22 mouse cellular contexts compared by ENCODE assay signal in the genomic region with DNA sequence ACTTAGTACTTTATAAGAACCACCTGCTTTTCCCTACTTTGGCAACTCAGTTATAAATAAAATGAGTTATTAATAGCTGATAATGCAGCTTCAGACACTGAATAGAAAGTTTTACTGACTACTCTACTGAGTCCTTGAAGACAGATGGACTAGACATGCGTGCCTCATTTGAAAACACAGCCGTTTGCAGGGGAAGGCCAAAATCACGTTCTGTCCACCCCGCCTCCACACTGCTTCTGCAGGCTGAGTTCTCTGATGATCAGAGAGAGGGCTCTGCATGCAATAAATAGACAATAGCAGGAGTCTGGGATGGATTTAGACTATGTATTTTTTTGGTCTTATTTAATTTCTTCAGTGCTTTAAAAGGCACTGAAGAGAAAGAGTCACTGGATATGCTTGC. TPM values are rescaled to one million over a fixed set of nuclear protein-coding genes. Genes with fewer than 3 reads are reported as not detected.
DNase-seq lines count a peak whose midpoint lies in the region.
"Had no signal": no experiment of that assay in that cellular context is flagged by ENCODE, and none has a peak within 500 bp of the region (broad histone marks: within the 10 kb centered on the region; RNA-seq: fewer than 3 reads in every experiment).

No protein-coding gene starts in this region.

- peak; percentile 7 for DNase-seq in kidney, postnatal 10 days
- DNase-seq in kidney, postnatal 25 days: no peak
- DNase-seq in right cerebral cortex, adult 18-20 months: peak; percentile 17
- DNase-seq in right cerebral cortex, postnatal 25 days: no peak
- DNase-seq in layer of hippocampus, postnatal 10 days (ENCODE audit: low spot score in 2 of 2): peak; percentile 30 to 37
- DNase-seq in right cerebral cortex, postnatal 4 days: peak; percentile 3
- no peak for DNase-seq in adrenal gland, adult 2 months
- no peak for DNase-seq in adrenal gland, postnatal 4 days (ENCODE audit: low spot score in 2 of 2)
- DNase-seq: adrenal gland, postnatal 36 days; B cell, adult 2 months; cerebellum, adult 9-10 months; cerebellum, postnatal 36 days; gastrocnemius, postnatal 25 days; heart, adult 18-20 months; kidney, adult 18-20 months; liver, embryonic 13.5 days; lung, adult 2 months; lung, postnatal 10 days had no signal

RNA-seq across cellular contexts. Expression of a gene that starts 20.8 kb away (rescaled TPM):
- total RNA-seq in layer of hippocampus, postnatal 10 days (2021): 10 to 100 TPM; 95.5 to 99.9 TPM
- 1 to 10 TPM; 3.2 to 3.6 TPM for total RNA-seq in adrenal gland, adult 2 months (2021)
- polyA plus RNA-seq in adrenal gland, adult 2 months (2012; rRNA removed): 0.29 TPM in 1 of 2 replicates, not detected in the other
- total RNA-seq in adrenal gland, postnatal 4 days (2021): 1 to 10 TPM; 2.6 to 4.0 TPM
- total RNA-seq: heart, adult 18-20 months; hematopoietic stem cell, adult 5-6 weeks; megakaryocyte-erythroid progenitor cell, adult 5-6 weeks had no signal
- polyA plus RNA-seq: lung, adult 2 months; macrophage; spleen, adult 2 months had no signal

Comparison
In these comparisons a context has a peak if more than half of its experiments do, and no peak if none do; other contexts are left out.
1. DNase-seq: peak in kidney, postnatal 10 days (single experiment), right cerebral cortex, adult 18-20 months (single experiment), layer of hippocampus, postnatal 10 days (2 of 2) and right cerebral cortex, postnatal 4 days (single experiment); none in kidney, postnatal 25 days (0 of 2), right cerebral cortex, postnatal 25 days (single experiment), adrenal gland, adult 2 months (single experiment) and adrenal gland, postnatal 4 days (0 of 2).
2. RNA of a gene that starts 20.8 kb away (total RNA-seq): 95.5 to 99.9 TPM in layer of hippocampus, postnatal 10 days; 2.6 to 4.0 TPM in adrenal gland, postnatal 4 days and 3.2 to 3.6 TPM in adrenal gland, adult 2 months; every median in the first group is over 10 times any median in the second.